Mouse (Mus musculus): Measurements from ENCODE around the gene Itm2b.

The Itm2b gene

GRCm38 (mm10) chr14:73384913-73385719 is at the start of gene Itm2b:
TSS of gene Itm2b (minus strand) at chr14:73385289.
- peak; percentile 87 for DNase-seq

GRCm38 (mm10) chr14:73433487-73433886 is 48.4 kb upstream of the Itm2b start:
- DNase-seq, result no peak

- no peak for DNase-seq
Measured at GRCm38 (mm10) chr14:73430571-73430970, 45.5 kb upstream of the Itm2b start.

DNA sequence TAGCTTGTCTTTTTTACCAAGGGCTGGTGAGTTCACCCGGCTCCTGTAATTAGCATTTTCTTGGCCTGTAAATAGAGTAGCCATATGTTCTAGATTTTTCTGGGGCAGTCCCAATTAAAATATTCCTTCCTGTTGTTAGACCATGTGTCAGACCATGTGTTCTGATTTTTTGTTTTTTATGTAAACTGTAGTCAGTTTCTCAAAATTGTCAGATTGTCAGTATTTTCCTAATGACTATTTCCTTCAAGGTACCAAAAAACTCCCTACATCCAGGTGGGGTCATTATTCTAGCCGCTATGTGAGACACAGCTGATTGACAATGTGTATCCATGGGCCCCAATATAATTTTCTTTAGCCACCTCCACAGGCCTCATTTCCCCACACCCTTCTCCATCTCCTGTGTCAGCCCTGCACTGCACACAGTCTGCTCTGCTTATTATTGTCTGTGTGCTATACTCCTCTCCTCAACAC is 40.5 kb upstream of the Itm2b start:
- peak; percentile 73 for DNase-seq

GRCm38 (mm10) chr14:73424961-73425360 is 39.9 kb upstream of the Itm2b start:
- peak; percentile 85 for DNase-seq

DNA sequence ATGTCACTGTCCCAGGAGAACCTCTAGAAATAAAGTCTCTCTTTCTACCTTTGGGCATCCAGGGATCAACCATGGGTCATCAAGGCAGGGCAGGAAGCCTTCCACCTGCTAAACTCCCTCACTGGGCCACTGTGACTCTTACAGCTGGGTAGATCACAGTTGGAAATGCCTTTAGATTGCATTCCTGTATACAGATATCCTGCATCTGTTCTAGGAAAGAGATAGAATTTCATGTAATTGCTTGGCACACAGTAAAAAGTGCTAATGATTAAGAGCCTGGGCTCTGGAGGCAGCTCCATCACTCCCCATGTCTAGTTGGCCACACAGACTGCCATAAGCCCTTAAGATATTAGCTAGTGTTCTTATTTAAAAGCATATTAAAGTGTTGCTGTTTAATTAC is 38.5 kb upstream of the Itm2b start:
- no peak for DNase-seq

DNA sequence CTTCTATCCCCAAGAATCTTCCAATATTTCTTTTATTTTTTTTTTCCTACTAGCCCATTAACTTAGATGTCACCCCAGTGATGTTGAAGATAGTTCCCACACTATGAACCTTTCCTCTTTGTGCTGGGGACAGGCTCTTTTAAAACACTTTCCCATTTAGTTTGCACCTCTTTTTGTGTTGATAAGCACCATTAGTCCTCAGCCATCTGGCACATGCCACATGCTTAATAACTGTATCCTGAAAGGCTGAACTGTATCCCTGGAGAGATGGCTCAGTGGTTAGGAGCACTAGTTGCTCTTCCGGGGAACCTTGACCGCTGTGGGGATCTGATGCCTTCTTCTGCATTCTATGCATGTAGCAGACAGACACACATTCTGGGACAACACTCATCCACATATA is 37.5 kb upstream of the Itm2b start:
- DNase-seq, result no peak

DNA sequence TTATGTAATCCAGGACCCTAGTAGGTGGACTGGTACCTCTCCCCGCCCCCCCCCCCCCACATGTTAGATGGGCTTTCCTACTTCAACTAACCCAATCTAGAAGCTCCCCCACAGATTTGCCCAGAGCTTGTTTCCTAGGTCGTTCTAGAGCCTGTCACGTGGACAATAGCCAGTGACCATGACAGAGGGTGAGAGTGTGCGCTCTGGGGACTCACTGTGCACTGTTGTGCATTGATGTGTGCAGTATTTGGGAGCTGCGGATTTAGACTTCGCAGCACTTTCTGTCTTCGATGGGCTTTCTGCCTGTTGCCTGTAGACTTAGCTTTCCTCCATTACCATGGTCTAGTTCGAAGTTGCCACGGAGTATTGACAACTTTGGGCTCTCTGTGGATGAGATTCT is 36.5 kb upstream of the Itm2b start:
- DNase-seq, result no peak

DNA sequence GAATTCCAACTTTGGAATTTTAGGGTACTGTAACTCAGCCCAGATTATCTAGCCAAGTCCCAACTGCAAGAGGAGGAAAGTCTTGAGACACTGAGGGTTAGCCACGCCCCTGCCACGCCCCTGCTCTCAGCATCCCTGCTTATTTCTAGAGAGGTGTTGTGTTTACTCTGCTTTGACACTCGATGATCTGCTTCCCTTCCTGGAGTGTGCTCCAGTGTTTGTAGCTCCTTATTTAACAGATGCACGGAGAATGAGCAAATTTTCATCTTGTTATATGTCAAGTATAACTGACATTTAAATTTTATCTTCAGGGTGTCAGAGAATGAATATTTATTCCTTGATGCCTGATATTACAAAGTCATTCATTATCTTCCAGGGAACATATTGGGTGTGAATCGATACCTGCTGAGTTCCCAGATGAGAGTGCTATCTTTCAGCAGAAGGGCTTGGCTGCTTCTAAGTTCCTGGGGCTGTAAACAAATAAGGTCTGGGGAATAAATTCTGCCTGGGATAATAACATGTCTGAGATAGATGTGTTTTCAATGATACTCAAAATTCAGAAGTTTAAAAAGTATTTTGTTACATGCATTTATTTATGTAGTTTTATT is 35.2 kb upstream of the Itm2b start:
- DNase-seq, result peak; percentile 47

DNA sequence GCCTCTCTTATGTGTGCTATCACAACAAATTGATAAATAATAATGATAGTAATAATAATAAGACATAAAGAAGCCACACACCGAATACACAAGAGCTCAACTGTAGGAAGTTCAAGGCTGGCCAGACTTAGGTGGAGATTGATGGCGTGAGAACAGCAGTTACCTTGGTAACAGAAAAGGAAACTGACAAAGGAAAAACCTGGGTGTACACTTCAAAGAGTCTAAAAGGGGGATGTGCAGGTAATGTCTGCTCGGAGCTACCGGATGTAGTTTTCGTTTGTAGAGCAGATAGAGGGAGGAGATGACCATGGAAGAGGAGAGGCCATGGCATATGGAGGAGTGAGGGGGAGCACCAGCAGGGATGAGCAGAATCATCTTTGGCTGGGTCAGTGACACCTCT is 31.4 kb upstream of the Itm2b start:
- DNase-seq, result no peak

GRCm38 (mm10) chr14:73415376-73416035 is 30.4 kb upstream of the Itm2b start:
- no peak for DNase-seq

DNA sequence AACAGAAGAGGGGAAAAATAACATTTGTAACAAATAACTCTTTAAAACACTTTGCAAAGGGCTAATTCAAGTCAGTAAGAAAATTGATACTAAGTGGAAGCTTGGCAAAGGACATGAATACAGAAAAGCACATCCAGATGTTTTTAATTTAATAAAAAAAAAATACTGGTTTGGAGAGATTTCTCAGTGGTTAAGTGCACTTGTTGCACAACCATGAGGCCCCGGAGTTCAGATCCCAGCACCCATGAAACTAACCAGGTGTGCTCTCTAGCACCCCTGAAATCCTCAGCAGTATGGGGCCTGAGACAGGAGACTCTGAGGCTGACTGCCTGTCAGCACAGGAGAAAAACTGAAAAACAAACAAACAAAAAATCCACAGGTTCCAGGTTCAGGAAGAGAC is 26.6 kb upstream of the Itm2b start:
- no peak for DNase-seq

- no peak for DNase-seq
Measured at GRCm38 (mm10) chr14:73410083-73410482, 25.0 kb upstream of the Itm2b start.

DNA sequence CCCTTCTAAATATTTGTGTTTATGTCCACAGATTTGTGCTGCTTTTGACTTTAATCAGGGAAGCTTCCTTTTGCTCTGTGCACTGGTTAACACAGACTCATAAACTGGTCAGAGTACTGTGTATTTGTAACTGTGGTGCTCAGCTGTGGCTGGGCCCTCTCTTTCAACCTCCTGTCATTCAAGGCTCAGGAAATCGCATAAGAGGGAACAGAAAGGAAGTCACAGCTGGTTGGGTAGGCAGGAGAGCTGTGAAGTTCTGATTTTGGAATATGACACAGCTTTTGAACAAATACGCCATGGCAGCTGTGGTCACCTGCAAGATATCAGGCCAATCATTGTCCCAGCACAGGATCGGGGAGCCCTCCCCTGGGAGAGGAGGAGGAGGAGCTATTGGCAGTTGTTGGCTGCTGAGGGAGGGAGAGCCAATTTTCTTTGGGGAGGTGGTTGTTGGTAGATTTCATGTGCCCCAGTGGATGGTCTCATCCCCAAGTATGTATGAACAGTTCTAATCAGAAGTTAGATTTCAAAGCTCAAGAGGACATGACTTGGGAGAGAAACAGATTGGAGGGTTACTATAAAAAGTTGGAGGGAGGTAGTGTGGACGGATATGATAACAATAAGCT is 23.2 kb upstream of the Itm2b start:
- DNase-seq, result no peak

GRCm38 (mm10) chr14:73404016-73404415 is 18.9 kb upstream of the Itm2b start:
- no peak for DNase-seq

GRCm38 (mm10) chr14:73403351-73403750 is 18.3 kb upstream of the Itm2b start:
- DNase-seq, result no peak

DNA sequence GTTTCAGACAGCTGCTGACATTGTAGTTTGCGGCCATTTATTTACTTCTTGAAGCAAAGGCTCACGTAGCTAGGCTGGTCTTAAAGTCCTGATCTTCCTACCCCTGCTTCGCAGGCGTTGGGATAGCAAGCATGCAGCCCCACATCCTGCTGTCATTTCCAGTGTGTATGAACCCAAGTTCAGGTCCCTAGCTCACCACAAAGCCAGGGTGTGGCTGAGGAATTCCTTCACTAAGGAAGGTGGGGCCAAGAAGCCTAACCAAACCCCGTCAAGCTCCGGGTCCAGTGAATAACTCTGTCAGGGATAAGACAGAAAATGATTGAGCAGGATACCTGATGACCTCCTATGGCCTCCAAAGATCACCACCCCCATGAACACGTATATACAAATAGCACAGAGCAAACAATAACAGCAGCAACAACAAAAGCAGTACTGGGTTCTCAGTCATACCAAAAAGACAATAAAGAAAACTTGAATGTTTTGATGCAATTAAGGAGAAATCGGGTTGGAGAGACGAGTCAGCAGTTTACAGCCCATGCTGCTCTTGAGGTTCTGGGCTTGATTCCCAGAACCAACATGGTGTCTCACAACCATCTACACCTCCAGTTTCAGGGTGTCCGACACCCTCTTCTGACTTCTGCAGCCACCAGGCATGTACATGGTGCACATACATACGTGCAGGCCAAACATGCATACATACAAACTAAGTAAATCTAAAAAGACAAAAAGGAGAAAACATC is 17.4 kb upstream of the Itm2b start:
- no peak for DNase-seq

- DNase-seq, result no peak
Measured at GRCm38 (mm10) chr14:73401408-73401807, 16.3 kb upstream of the Itm2b start.

DNA sequence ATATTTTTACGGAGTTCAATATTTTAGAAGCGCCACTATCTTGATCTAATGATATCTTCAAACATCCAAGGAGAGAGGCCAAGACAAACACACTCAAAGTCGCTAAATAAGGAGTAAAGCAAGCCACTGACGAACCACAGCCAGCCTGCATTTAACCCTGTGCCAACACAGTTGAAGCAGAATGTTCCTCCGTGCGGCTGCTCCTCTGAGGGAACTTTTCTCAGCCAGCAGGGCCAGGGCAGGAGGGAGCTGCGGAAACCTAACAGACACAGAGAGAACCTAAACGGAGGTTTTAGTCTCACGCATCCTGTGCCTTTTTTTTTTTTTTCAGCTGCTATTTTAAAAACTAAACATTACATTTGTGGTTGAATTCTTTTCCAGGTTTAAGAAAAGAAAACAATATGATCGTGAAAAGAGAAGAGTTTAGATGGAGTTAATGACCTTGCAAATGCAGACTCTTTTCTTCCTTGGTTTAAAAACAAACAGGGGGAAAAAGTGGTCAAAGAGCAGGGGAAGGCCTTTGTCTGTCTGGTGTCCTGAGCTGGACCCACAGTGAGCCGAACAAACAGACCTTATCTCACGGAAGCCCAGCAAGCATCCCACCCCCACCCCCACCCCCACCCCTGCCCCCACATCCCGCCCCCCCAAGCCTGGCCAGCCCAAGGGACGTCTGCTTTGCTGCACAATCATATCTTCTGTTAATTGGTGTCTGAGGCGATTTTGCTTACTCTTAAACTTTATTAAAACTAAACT is 15.0 kb upstream of the Itm2b start:
- no peak for DNase-seq

- DNase-seq, result no peak
Measured at GRCm38 (mm10) chr14:73398367-73398996, 13.4 kb upstream of the Itm2b start.

DNA sequence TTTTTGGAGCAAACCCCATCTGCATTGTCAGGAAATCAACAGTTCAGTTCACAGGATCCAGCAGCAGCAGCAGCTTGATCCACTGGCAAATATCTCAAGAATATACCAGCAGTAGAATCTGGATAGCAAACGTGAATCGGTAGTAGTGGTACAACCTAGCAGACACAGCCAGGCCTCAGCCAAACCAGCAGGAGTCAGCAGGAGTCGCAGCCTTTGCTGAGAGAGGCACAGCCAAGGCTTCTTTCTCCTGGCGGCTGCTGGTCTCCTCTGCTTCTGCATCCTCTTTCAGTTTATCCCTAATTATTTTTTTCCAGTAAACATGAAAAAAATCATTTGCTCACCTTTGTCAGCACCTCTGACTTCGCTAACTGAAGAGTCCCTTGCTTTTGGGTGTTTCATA is 10.7 kb upstream of the Itm2b start:
- no peak for DNase-seq
